Mouse (Mus musculus): Measurements from ENCODE around the gene Galnt18.

GRCm38 (mm10) chr7:111560097-111560496 is 219.7 kb downstream of the Galnt18 start:
- TF ChIP-seq CTCF (IDR thresholded peaks at IDR 0.05; ENCODE audit: borderline replicate concordance, control insufficient read depth, extremely low read depth, insufficient read depth, low read length, poor library complexity) (no peak), POLR2A (IDR thresholded peaks at IDR 0.05; ENCODE audit: control insufficient read depth, extremely low read depth, insufficient read depth, low read length, poor library complexity) (no peak)
